Mouse (Mus musculus) kidney, adult 2 months (tissue): Measurements from ENCODE around the gene Acyp1.

Source experiments
- CTCF ChIP-seq: fragments of 200-500 bp; conservative IDR thresholded peaks from 2 replicates; pipeline ENCODE4 v1.5.1; 2011; ENCODE audit warnings: low read depth, mild to moderate bottlenecking, control low read depth, low read length, moderate library complexity, mixed read lengths; ENCODE audit not compliant: insufficient read depth, insufficient read length
- POLR2A ChIP-seq: fragments of 200-500 bp; IDR thresholded peaks from one replicate; pipeline ENCODE4 v1.6.1; 2011; ENCODE audit warnings: low read depth, low read length, control low read depth

- TF ChIP-seq CTCF (no peak), POLR2A (no peak)
Measured at GRCm38 (mm10) chr12:85280845-85281651, 7.2 kb downstream of the Acyp1 start.
